Mouse (Mus musculus): ENCODE results near the gene Pbp2.

DNA sequence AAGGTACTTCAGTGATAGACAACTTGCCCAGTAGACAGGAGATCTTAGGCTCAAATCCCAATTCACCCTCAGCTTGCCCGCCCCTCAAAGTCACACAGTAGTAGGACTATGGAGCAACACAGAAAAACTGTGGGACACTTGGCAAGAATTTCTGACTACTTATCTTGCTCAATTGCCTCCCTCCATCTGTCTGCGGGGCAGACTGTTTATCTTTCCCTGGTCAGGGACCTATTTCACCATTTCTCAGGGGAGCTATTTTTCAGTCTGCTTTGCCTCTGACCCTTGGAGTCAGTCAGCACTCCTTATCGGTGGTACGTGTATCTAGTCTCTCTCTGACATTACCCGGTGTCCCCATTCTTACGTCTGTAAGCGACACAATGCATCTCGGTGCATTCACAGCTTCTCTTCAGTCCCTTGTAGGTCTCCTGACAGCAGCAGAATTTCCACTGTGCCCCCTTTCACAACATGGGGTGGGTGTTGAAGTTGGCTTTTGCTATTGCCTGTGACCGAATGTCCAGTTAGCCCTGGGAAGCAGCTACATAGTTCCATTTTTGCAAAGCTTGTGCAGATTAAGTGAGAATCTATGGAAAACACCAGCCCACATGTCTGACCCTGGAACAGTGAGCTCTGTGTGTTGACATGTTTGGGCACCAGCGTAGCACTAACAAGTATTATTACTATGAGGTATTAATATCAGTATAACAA, 7.6 kb downstream of the Pbp2 start:
- TF ChIP-seq CTCF (IDR thresholded peaks at IDR 0.05; ENCODE audit: low read depth): no peak
- no peak for TF ChIP-seq EP300 (optimal IDR thresholded peaks at IDR 0.05)
